Mouse (Mus musculus) monocyte, adult 5-6 weeks (primary cell): Measurements from ENCODE around the gene Ifitm3. TPM values are rescaled to one million over a fixed set of nuclear protein-coding genes. Genes with fewer than 3 reads are reported as not detected.
"Not testable (repeated sequence)": the region's sequence is repeated elsewhere in the genome, so short reads cannot be mapped to it uniquely, and the experiment has no call there.

Source experiments
- ATAC-seq: fragments of 153-309, 156-312 bp; replicated peaks from 2 replicates; pipeline ENCODE4 v1.8.0; 2017; ENCODE audit warnings: mild to moderate bottlenecking; ENCODE audit not compliant: low TSS enrichment, insufficient number of reproducible peaks, severe bottlenecking, poor library complexity, low FRiP score
- total RNA-seq: library from RNA; stranded (forward); fragments of 200-1000, 200-491, 200-594 nt; gene quantifications from 3 replicates; pipeline ENCODE4 v1.2.3, GENCODE M21; 2017

Ifitm3 gene
- total RNA-seq, 1 experiment from 2014 or later, result 711 TPM

DNA sequence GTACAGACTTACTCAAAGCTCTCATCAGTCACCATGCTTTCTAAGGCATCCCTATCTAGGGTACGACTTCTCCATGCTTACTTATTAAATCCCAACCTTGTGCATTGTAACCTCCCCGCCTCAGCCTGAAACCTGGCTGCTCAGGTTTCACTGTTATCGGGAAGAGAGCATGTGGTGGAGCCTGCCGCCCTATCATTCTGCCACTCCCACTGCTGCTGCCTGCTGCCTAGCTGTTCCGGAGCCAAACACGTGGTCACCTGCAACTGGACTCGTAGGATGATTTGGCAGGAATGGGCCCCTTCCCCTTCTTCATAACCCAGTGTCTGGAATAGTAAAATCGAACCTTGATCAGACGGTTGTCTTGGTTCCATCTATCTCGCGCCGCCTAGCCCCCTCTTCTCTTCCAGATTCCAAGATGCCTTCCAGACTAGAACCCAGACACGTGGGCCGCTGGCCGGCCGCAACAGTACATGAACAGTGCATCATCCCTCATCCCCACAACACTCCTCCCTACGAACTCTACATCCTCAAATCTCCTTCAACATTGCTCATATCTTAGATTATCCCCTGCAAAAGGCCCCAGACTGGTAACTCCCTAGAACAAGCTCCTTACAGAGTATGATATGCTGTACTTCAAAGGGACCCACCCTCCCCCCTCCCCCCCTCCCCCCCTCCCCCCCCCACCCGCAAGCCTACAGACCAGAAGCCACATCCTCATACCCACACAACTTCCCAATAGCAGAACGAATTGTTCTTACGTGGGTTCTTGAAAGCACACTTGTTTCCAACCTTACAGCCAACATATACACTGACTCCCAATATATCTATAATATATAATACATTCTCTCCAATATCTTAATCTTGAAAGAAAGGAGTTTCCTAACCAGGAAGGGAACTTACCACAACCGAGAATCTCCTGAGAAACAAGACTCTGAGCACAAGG lies 27.8 kb upstream of the Ifitm3 start:
- ATAC-seq, result no peak

DNA sequence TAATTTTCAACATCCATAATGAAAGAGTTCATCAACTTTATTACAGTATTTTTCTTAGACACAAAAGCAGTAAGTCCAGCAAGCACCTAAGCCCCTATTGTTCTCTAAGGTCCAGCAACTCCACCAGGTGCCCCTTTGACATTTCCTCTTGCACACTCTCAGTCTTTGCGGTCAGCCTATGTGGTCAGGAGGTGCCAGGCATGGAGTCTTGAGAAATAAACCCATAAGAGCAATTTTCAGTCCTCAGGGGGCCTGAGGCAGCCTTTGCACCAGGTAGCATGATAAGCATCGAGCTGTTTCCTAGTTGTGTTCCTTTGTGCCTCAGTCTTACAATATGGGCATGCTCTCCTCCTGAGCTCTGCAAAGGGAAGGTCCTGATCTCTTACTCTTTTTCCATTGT lies 26.1 kb upstream of the Ifitm3 start:
- ATAC-seq, result not testable (repeated sequence)

DNA sequence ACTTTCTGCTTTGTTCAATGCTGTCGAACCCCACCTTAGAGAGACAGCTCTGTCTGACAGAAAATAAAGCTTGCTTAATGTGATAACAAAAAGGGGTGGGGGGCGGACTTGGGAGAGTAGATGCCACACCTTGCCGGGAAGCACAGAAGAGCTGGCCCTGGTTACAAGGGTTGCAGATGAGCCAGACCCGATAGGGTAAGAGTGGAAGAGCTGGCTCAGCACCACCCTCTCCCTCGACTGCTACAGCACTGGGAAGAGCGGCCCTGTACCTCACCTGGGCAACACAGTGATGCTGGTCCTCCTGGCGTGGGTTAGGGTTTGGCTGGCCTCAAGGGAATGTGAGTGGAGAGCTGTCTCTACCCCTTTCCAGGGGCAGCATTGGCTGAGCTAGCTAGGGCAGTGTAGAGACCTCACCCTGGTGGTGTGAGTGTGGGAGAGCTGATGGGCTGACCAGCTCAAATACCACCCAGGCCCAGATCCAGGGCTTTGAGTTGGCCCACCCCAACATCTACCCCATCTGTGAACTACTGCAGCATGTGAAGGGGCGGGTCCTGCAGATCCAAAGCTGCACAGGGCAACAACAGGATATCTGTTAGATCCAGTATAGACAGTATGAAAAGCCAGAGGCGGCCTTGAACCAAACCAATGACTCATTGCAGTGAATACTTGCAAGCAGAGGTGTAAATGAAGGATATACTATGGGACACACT lies 22.0 kb upstream of the Ifitm3 start:
- no peak for ATAC-seq

DNA sequence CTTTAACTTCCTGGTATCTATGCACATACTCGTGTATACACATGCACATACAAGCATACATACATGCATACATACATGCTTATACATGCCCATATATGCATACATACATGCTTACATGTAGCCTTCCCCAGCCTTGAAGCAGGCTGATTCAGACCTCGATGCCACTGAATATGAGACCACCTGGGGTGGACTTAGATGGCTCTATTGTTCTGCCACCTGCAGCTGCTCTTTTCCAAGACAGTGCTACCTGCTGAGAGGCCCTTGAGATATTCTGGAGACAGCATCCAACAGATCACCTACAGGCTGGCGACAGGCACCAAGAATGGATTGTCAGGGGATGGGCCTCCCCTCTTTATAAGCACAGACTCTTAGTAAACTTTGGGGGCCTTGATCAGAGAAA lies 19.8 kb upstream of the Ifitm3 start:
- ATAC-seq, result no peak

DNA sequence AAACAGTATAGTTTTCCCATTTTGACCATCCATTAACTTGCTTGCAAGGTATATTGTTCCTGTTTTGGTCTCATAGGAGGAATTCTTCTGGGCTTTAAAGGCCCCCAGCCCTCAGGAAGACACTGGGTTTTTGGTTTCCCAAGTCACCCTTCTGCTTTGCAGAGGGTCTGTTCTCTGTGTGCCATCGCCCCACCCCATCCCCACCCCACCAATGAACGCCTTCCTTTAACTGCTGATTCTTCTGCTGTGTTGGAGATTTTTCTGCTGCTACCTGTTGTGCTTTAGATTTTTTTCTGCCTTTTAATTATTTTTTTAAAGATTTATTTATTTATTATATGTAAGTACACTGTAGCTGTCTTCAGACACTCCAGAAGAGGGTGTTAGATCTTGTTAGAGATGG lies 18.3 kb upstream of the Ifitm3 start, which contains the start of gene Gm17387:
Gene Gm17387 (plus strand): TSS at position 301 of the 400 bp plus-strand sequence.
- no peak for ATAC-seq

DNA sequence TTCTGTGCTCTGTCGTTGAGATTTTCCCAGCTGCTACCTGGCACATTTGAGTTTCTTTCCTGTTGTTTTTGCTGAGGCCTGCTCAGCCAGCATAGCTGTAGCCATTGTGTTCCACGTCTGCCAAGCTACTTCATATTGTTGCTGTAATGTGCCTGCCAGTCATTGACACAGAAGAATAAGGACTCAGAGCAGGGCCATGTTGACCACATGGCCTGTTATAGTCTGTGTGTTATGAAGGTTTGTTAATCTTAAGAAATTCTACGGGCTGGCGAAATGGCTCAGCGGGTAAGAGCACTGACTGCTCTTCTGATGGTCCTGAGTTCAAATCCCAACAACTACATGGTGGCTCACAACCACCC lies 16.1 kb upstream of the Ifitm3 start:
- no peak for ATAC-seq

DNA sequence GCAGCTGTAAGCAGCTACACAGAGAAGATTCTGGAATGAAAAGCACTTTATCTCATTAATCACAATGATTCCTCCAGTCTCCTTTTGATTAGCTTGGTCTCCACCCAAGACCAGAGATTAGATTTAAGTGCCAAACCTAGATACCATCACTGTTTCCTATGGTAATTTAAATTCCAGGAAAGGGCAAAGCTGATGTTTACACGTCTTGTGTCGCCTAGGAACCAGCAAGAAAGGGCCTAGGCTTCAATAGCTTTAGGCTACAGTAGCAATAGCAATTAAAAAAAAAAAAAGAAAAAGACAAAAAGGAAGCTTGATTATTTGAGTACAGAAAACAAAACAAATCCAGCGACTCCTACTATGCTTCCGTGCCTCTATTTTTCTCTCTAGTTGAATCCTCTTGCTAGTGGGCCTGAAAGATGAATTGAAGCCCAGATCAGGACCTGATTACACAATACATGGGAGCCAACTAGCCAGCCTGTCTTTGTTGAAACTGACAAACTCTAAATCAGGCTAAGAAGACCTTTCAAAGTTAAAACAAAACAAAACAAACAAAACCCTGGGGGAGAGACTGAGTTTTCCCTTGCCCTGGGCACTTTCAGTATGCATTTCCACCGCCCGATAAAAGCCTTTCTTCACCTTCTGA lies 15.6 kb upstream of the Ifitm3 start:
- no peak for ATAC-seq

DNA sequence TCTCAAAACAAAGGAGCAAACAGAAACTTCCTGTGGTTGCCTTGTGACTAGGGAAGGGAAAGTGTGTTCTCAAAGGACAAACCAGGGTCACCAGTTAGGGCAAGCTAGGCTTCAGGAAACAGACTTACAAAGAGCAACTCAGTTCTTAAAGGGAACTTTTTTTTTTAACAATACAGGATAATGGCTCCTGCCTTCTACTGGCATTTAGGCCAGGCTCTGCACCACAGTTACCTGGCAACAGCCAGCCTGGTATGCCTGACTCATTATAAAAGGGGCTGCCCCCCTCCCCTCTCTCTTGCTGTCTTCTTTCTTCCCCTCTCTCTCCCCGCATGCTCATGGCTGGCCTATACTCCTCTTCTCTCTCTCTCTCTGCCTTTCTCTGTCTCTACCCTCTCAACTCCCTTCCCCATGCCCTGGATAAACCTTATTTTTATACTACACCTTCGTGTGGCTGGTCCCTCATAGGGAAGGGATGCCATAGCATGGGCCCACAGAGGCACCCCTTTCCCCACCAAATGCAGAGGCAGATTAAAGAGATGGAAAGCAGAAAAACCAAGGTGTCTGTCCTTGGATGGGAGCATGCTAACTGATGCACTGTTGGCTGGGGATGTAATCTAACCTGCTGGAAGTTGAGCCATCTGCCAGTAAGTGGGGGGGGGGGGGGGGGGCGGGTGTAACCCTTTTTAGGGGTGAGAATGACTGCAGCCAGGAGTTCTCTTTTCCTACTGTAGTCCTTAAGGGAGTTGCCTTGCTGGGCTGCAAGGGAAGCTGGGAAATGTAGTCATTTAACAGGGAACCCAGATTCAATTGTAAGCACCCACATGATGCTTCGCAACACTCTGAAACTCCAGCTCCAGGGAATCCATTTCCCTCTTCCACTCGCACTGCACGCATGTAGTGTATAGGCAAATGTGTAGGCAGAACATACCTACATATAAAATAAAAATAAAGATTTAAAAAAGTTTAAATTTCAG lies 14.6 kb upstream of the Ifitm3 start:
- peak; percentile 67 for ATAC-seq

DNA sequence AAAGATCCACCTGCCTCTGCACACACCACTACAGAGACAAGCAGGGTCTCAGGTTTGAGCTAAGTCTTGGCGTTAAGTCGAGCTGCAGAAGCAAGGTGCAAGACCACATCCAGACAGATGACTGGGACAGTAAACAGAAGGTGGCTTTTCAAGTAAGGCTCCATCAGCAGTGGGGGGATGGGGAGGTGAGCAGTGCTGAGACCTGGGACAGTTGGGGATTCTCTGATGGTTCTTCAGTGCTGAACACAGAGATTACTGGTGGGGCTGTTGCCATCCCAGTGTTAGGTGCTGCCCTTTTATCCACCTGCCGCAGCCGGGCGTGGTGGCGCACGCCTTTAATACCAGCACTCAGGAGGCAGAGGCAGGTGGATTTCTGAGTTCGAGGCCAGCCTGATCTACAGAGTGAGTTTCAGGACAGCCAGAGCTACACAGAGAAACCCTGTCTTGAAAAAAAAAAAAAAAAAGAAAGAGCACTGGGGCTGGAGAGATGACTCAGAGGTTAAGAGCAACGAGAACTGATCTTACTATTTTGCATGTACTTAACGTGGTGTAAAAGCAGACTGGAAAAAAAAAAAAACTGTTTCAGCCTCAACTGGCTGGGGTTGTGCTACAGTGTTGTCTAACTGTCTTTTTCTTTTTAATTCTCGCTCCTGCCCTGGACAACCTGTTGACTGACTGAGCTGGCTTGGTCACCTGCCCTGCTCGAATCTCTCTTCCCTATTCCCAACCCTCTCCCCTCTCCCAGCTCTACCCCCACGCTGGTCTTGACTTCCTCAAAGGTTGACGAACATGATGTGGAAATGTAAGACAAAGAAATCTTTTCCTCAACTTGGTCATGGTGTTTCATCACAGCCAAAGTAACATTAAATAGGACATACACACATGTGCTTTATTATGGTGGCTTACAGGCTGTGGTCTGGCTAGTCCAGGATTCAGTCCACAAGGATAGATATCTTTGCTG lies 11.2 kb upstream of the Ifitm3 start:
- peak; percentile 85 for ATAC-seq

DNA sequence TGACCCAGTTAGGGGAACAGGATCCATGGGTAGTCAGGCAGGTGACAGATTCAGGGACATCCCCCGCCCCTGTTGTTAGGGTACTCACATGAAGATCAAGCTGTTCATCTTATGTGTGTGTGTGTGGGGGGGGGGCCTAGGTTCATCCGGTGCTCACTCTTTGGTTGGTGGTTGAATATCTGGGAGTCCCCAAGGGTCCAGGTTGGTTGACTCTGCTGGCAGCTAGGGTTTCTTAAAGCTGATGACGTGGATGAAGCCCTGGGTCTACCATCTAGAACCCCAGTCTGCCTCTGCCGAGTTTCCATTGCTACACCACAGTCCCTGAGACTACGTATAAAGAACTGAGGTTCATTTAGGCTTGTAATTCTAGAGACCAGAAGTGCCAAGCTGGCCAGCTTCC lies 8.5 kb upstream of the Ifitm3 start:
- no peak for ATAC-seq

DNA sequence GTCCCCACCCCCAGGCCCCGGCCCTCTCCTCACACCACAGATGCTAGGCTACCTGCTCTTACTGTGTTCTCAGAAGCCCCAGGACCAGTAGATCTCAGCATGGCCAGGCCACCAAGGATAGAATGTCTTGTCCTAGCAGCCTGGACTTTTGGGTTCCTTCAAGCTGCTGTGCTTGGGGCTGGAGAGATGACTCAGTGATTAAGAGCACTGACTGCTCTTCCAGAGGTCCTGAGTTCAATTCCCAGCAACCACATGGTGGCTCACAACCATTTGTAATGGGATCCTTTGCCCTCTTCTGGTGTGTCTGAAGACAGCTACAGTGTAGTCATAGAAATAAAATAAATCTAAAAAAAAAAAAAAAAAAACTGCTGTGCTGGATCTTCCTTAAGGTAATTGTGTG lies 7.3 kb upstream of the Ifitm3 start, which contains the start of gene Ifitm6:
Gene Ifitm6 (minus strand): TSS at position 101 of the 400 bp plus-strand sequence.
- ATAC-seq, result not testable (repeated sequence)

DNA sequence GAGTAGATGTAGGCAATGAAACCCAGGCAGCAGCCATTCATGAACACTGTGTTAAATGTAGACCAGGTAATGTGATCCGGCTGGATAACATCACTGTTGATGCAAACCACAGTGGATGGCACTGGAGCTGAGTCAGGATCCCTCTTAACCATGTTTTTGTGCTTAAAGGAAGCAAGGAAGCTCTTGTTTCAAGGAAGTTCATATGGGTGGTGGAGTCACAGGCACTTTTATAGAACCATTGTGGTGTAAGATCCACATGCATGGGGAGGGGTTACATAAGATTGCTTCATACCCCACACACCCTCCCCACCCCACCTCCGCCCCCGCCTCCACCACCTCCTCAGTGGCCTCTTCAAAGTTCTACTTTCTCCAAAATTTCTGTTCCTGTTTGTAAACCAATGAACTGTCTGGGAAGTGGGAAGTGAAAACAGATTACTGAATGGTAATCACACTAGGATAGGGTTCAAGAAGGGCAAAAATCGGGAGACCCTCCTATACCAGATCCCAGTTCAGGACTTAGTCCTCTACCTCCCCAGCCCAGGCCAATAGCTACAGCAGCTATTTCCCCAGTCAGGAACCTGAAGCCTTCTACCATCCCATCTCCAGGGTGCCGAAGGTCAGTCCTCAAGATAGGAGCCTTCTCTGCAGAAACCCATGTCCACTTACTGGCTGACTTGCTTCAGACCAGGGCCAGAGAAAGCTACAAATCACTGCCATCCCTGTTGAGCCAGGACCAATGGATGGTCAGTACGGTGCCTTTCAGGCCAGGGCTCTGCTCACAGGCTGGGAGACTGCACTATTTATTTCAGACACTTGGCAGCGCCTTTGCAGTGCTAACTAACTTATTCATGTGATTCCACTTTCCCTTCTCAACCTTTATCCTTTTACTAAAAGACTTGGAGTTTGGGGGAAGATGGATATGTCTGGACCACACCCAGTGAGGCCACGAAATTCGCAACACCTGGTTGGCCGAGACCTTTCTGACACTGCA lies 6.4 kb upstream of the Ifitm3 start:
- peak; percentile 80 for ATAC-seq

DNA sequence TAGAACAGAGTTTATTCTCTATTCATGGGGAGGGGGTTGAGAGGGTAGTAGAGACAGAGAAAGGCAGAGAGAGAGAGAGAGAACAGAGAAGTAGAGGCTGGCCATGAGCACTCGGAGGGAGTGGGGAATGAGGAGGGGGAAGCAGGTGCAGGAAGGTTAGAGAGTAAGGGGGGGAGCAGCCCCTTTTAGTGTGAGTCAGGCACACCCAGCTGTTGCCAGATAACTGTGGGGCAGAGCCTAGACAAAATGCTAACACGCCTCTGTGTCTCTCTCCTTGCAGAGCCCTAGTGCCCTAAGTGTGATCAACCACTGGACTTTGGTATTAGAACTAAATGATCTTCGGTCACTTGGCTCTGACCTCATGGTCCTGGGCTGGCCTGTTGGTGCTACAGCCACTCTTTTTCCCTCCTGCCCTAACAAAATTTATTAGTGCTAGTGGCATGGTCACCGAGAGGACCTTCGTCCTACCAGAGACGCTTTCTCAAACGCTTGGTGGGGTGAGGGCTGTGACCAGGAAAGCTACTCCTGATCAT lies 734 bp upstream of the Ifitm3 start:
- ATAC-seq, result no peak

DNA sequence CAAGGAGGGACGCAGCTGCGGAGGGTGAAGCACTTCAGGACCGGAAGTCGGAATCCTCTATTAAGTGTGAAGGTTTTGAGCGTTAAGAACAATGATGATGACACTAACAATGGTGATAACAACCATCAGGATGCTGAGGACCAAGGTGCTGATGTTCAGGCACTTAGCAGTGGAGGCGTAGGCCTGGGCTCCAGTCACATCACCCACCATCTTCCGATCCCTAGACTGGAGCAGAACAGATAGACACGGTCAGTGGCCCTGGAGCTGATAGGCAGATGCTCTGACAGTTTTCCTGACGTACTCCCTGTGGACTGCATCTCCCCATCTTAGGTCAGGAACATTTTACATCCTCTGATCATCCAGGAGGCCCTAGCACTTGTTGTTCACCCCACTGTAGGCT lies 905 bp downstream of the Ifitm3 start:
- ATAC-seq, result no peak

DNA sequence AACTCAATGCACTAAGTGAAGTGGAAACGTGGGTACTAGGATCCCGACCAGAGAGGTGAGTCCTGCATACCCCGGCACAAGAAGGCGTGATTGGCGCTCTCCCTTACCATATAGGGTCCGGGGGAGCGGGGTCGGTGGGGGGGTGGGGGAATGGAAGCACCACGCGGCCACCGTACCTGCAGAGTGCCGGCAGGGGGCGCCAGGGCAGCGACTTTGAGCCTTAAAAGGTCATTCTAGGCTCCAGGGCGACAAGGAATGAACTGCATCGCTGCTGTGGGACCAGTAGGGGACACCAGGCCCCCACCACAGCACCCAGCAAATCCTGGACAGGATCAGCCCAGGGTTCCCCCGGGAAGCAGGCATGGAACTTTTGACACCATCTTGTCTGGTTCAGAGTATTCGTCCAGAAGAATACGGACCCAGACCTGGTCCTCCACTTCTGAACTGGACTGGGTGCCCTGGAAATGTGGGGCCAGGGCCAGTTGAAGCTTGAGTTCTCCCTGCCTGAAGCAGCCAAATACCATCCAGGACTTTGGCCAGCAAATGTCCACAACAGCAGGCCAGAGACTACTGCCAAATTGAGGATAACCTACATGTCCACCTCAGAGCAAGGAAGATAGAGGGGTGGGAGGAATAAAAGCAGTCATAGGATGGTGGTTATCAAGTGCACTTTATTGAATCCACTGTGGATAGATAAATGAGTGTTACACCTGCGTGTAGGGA lies 1.5 kb downstream of the Ifitm3 start:
- ATAC-seq, result peak; percentile 85
